Mouse (Mus musculus) forebrain, embryonic 16.5 days (tissue): ENCODE measurements at regions not wholly inside any gene's neighbourhood (a gene's known extent, or its start where the extent isn't known, plus 50 kb on each side); places are given as distances from the start of the nearest gene placed in this dataset.
A peak's percentile ranks its signal among the peaks of the same experiment; 100 is the strongest.

Source experiments
- ATAC-seq: fragments of 200-750 bp; cut with Nextera tagmentation; 2 replicates; pipeline ENCODE4 v1.8.0; 2017; ENCODE audit warnings: mild to moderate bottlenecking, moderate library complexity
- H3K27ac ChIP-seq: fragments of 300-500 bp; sonication (generic); 2 replicates; pipeline ENCODE4 v1.5.1; 2014; ENCODE audit warnings: low read length, control low read depth
- H3K27me3 ChIP-seq: fragments of 300-500 bp; sonication (generic); replicated peaks from 2 replicates; pipeline ENCODE4 v1.6.1; 2014; ENCODE audit warnings: low read length; ENCODE audit not compliant: control insufficient read depth, insufficient read depth
- H3K36me3 ChIP-seq: fragments of 300-500 bp; sonication (generic); 2 replicates; pipeline ENCODE4 v1.6.1; 2014; ENCODE audit not compliant: control insufficient read depth, insufficient read depth
- H3K4me1 ChIP-seq: fragments of 300-500 bp; sonication (generic); replicated peaks from 2 replicates; pipeline ENCODE4 v1.6.1; 2014; ENCODE audit warnings: low read length; ENCODE audit not compliant: control insufficient read depth, insufficient read depth
- H3K4me2 ChIP-seq: fragments of 300-500 bp; sonication (generic); 2 replicates; pipeline ENCODE4 v1.6.1; 2014; ENCODE audit warnings: mild to moderate bottlenecking, low read length, control low read depth
- H3K4me3 ChIP-seq: fragments of 300-500 bp; sonication (generic); replicated peaks from 2 replicates; pipeline ENCODE4 v1.5.1; 2014; ENCODE audit warnings: mild to moderate bottlenecking, low read length, control low read depth
- H3K9ac ChIP-seq: fragments of 300-500 bp; sonication (generic); replicated peaks from 2 replicates; pipeline ENCODE4 v1.6.1; 2014; ENCODE audit warnings: low read depth, low read length, control low read depth
- H3K9me3 ChIP-seq: fragments of 300-500 bp; sonication (generic); 2 replicates; pipeline ENCODE4 v1.6.1; 2016; ENCODE audit warnings: low read length; ENCODE audit not compliant: control insufficient read depth
- WGBS: fragments of 180-500 bp; shearing (Covaris S2); extraction: QIAGEN DNeasy Blood & Tissue Kit; methylation state at CpG from one replicate; pipeline ENCODE4 v1.1.7; 2014; 5-methylcytosine and 5-hydroxymethylcytosine counted together

GRCm38 (mm10) chr17:54214804-54215203, 84.0 kb downstream of the Slc5a7 start:
- no peaks in the 10 kb centered on the region for H3K27me3 ChIP-seq
- no peak overlapping the region for H3K27ac ChIP-seq
- no peak for ATAC-seq
- H3K4me2 ChIP-seq: no peak overlapping the region
- no peak overlapping the region for H3K4me3 ChIP-seq
- H3K9ac ChIP-seq: no peak overlapping the region
- 82% methylated on average over 3 of the region's 3 CpGs for WGBS
- H3K4me1 ChIP-seq: no peaks in the 10 kb centered on the region
- no peaks in the 10 kb centered on the region for H3K9me3 ChIP-seq
- no peaks in the 10 kb centered on the region for H3K36me3 ChIP-seq

- no peaks in the 10 kb centered on the region for H3K9me3 ChIP-seq
- H3K36me3 ChIP-seq: no peaks in the 10 kb centered on the region
- no peaks in the 10 kb centered on the region for H3K27me3 ChIP-seq
- H3K4me2 ChIP-seq: no peak overlapping the region
- WGBS: 70% methylated on average over 3 of the region's 3 CpGs
- H3K27ac ChIP-seq: no peak overlapping the region
- no peak overlapping the region for H3K9ac ChIP-seq
- ATAC-seq: peak; percentile 49; the same call in 1 of the 2 replicates
- no peaks in the 10 kb centered on the region for H3K4me1 ChIP-seq
- no peak overlapping the region for H3K4me3 ChIP-seq
These were observed 97.1 kb downstream of the Slc5a7 start for GRCm38 (mm10) chr17:54201710-54202109.

GRCm38 (mm10) chr17:54192231-54192573, 106.6 kb downstream of the Slc5a7 start:
- Histone ChIP-seq H3K27me3 (no peaks in the 10 kb centered on the region), H3K27ac (no peak overlapping the region), H3K4me3 (no peak overlapping the region), H3K4me2 (no peak overlapping the region), H3K9me3 (no peaks in the 10 kb centered on the region), H3K36me3 (no peaks in the 10 kb centered on the region), H3K4me1 (peaks cover 3% of the 10 kb centered on the region; the same call in 1 of the 2 replicates), H3K9ac (no peak overlapping the region)
- 49% methylated on average over 3 of the region's 3 CpGs for WGBS
- ATAC-seq: no peak

- Histone ChIP-seq H3K27ac (no peak overlapping the region), H3K9ac (no peak overlapping the region), H3K4me1 (peaks cover 3% of the 10 kb centered on the region; the same call in 1 of the 2 replicates), H3K36me3 (no peaks in the 10 kb centered on the region), H3K27me3 (no peaks in the 10 kb centered on the region), H3K4me3 (no peak overlapping the region), H3K4me2 (no peak overlapping the region), H3K9me3 (no peaks in the 10 kb centered on the region)
- 36% methylated on average over 5 of the region's 5 CpGs for whole genome bisulfite sequencing
- ATAC-seq: peak; percentile 93
These were observed 107.2 kb downstream of the Slc5a7 start for GRCm38 (mm10) chr17:54191526-54192230.

- Histone ChIP-seq H3K4me2 (no peak overlapping the region), H3K9me3 (no peaks in the 10 kb centered on the region), H3K9ac (no peak overlapping the region), H3K36me3 (no peaks in the 10 kb centered on the region), H3K27ac (no peak overlapping the region), H3K4me1 (peaks cover 3% of the 10 kb centered on the region; the same call in 1 of the 2 replicates), H3K27me3 (no peaks in the 10 kb centered on the region), H3K4me3 (no peak overlapping the region)
- ATAC-seq: no peak
These were observed 109.8 kb downstream of the Slc5a7 start for GRCm38 (mm10) chr17:54188997-54189553.

- Histone ChIP-seq H3K4me3 (no peak overlapping the region), H3K4me1 (no peaks in the 10 kb centered on the region), H3K9me3 (no peaks in the 10 kb centered on the region), H3K27ac (no peak overlapping the region), H3K9ac (no peak overlapping the region), H3K27me3 (no peaks in the 10 kb centered on the region), H3K4me2 (no peak overlapping the region), H3K36me3 (no peaks in the 10 kb centered on the region)
- no peak for ATAC-seq
These were observed 116.8 kb downstream of the Slc5a7 start for GRCm38 (mm10) chr17:54182073-54182472.

GRCm38 (mm10) chr17:54180563-54180962, 118.3 kb downstream of the Slc5a7 start:
- no peak overlapping the region for H3K9ac ChIP-seq
- H3K4me3 ChIP-seq: no peak overlapping the region
- WGBS: 90% methylated on average over 2 of the region's 2 CpGs
- no peaks in the 10 kb centered on the region for H3K27me3 ChIP-seq
- ATAC-seq: no peak
- no peaks in the 10 kb centered on the region for H3K9me3 ChIP-seq
- no peak overlapping the region for H3K4me2 ChIP-seq
- no peak overlapping the region for H3K27ac ChIP-seq
- no peaks in the 10 kb centered on the region for H3K36me3 ChIP-seq
- no peaks in the 10 kb centered on the region for H3K4me1 ChIP-seq

GRCm38 (mm10) chr17:54170762-54171161, 128.1 kb downstream of the Slc5a7 start:
- WGBS: 83% methylated on average over 1 of the region's 1 CpGs
- Histone ChIP-seq H3K4me3 (no peak overlapping the region), H3K36me3 (no peaks in the 10 kb centered on the region), H3K27me3 (no peaks in the 10 kb centered on the region), H3K4me2 (no peak overlapping the region), H3K9ac (no peak overlapping the region), H3K9me3 (no peaks in the 10 kb centered on the region), H3K27ac (no peak overlapping the region), H3K4me1 (no peaks in the 10 kb centered on the region)
- no peak for ATAC-seq

- 21% methylated on average over 1 of the region's 1 CpGs for WGBS
- ATAC-seq: no peak
- no peaks in the 10 kb centered on the region for H3K36me3 ChIP-seq
- H3K4me3 ChIP-seq: no peak overlapping the region
- no peaks in the 10 kb centered on the region for H3K9me3 ChIP-seq
- H3K27ac ChIP-seq: no peak overlapping the region
- H3K9ac ChIP-seq: no peak overlapping the region
- no peaks in the 10 kb centered on the region for H3K4me1 ChIP-seq
- H3K4me2 ChIP-seq: no peak overlapping the region
- H3K27me3 ChIP-seq: no peaks in the 10 kb centered on the region
These were observed 130.8 kb downstream of the Slc5a7 start for GRCm38 (mm10) chr17:54168039-54168438.

- Histone ChIP-seq H3K4me3 (no peak overlapping the region), H3K4me2 (no peak overlapping the region), H3K4me1 (no peaks in the 10 kb centered on the region), H3K27me3 (no peaks in the 10 kb centered on the region), H3K27ac (no peak overlapping the region), H3K9me3 (no peaks in the 10 kb centered on the region), H3K36me3 (no peaks in the 10 kb centered on the region), H3K9ac (no peak overlapping the region)
- 81% methylated on average over 2 of the region's 2 CpGs for WGBS
- ATAC-seq: no peak
These were observed 136.5 kb downstream of the Slc5a7 start for GRCm38 (mm10) chr17:54162383-54162782.
